Mouse (Mus musculus): ENCODE data around the gene Fosl1. TPM values are rescaled to one million over a fixed set of nuclear protein-coding genes. Genes with fewer than 3 reads are reported as not detected.
A peak's percentile ranks its signal among the peaks of the same experiment; 100 is the strongest.

Gene Fosl1
- polyA plus RNA-seq, 1 experiment from 2014 or later, result 0.54 TPM

DNA sequence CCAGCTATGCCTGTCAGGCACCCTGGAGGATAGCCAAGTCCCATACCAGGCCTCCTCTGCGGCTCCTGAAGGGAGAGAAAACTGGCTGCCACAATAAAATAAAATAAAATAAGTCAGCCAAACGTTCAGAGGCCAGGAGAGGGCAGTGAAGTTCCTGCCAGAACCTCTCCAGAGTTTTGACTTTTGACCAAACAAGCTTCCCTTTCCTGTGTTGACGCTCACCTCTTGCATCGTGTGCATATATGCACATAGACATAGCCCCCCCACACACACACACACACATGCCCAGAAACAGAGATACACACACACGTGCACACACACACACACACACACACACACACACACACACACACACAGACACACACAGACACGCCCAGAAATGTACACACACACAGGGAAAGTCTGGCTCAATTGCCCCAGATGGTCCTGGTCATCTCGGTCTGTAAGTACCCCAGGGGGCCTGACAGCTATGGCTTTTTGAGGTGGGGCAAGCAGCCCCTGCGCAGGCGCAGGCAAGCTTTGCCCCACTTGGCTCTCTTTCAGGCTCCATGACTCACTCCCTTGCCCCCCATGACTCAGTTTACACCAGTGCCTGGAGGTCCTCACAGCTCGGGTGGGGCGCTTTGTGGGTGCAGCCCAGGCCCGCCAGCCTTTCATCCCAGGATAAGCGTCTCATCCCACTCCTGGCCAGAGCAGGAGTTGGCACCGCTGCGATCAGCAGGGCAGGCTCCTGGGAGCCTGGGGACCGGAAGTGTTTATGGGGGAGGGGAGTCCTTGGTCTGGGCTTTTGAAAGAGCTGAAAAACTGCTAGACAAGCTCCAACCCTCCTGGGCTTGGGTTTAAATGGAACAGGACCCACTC is 14.1 kb upstream of the Fosl1 start:
- Histone ChIP-seq H3K36me3 (ENCODE audit: insufficient read depth, low read length) (no peaks in the 10 kb centered on the region), H3K9me3 (ENCODE audit: low read length) (no peaks in the 10 kb centered on the region), H3K4me1 (ENCODE audit: insufficient read depth, low read length) (peaks cover 15% of the 10 kb centered on the region), H3K27ac (ENCODE audit: low read length) (peak overlapping the region; percentile 77), H3K4me2 (replicated peaks; ENCODE audit: low read depth, low read length) (peak overlapping the region; percentile 73), H3K4me3 (ENCODE audit: low read length) (peak overlapping the region; percentile 42), H3K27me3 (ENCODE audit: insufficient read depth, low read length) (no peaks in the 10 kb centered on the region), H3K9ac (replicated peaks; ENCODE audit: low read length) (peak overlapping the region; percentile 67)
- peak; percentile 73; the same call in 1 of the 2 replicates for ATAC-seq (ENCODE audit: low FRiP score, low TSS enrichment)
- WGBS, result 6% methylated on average over 16 of the region's 16 CpGs

DNA sequence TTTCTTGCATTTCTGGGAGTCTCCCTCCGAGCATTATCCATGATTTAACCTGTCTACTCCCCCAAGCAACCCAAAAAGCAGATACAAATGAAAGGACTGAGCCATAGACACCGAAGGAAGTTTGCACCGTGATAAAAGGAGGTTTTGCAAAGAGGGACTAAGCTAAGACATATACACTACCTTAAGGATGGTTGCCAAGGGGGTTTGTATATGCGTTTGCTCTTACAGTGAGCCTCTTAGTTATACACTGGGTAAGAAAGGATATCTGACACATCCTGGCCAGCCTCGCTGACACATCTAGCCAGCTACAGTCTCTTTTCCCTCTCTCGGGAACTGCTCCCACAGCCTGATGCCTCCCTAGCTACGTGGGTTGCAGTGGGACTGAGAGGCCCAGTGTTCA is 13.4 kb upstream of the Fosl1 start:
- ATAC-seq (ENCODE audit: low FRiP score, low TSS enrichment), result no peak
- 65% methylated on average over 7 of the region's 7 CpGs for WGBS

DNA sequence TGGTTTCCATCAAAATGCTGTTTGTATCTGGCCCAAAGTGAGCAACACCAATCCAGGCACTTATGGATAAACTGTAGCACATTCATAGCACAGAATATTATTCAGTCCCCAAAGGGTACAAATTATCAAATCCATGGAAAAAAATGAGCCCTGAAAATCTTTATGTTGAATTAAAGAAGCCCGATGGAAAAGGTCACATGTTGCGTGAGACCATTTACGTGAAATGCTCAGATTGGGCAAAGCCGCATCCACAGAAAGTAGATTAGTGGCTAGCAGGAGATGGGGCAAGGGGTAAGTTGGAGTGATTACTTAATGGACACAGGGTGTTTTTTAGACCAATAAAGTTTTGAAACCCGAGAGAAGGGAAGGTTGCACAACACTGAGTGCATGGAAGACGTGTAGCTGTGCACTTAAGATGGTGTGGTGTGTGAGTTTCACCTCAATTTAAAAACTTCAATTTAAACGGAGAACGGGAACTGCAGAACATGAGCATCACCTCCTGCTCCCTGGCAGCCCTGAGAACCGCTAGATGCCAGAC is 2.9 kb upstream of the Fosl1 start:
- Histone ChIP-seq H3K9ac (replicated peaks; ENCODE audit: low read length) (no peak overlapping the region), H3K27me3 (ENCODE audit: insufficient read depth, low read length) (peaks cover 29% of the 10 kb centered on the region), H3K4me2 (replicated peaks; ENCODE audit: low read depth, low read length) (no peak overlapping the region), H3K9me3 (ENCODE audit: low read length) (peaks cover 5% of the 10 kb centered on the region), H3K27ac (ENCODE audit: low read length) (no peak overlapping the region), H3K36me3 (ENCODE audit: insufficient read depth, low read length) (no peaks in the 10 kb centered on the region), H3K4me3 (ENCODE audit: low read length) (no peak overlapping the region), H3K4me1 (ENCODE audit: insufficient read depth, low read length) (peaks cover 24% of the 10 kb centered on the region)
- WGBS, result 58% methylated on average over 9 of the region's 9 CpGs
- ATAC-seq (ENCODE audit: low FRiP score, low TSS enrichment), result no peak

More for the DNA sequence above, 13.4 kb upstream of the Fosl1 start:
- no peaks in the 10 kb centered on the region for H3K27me3 ChIP-seq (ENCODE audit: insufficient read depth, low read length)
- H3K9me3 ChIP-seq (ENCODE audit: low read length), result no peaks in the 10 kb centered on the region
- peak overlapping the region; percentile 67; the same call in 1 of the 2 replicates for H3K9ac ChIP-seq (replicated peaks; ENCODE audit: low read length)
- H3K4me2 ChIP-seq (replicated peaks; ENCODE audit: low read depth, low read length), result peak overlapping the region; percentile 73
- peak overlapping the region; percentile 77; the same call in 1 of the 2 replicates for H3K27ac ChIP-seq (ENCODE audit: low read length)
- no peak overlapping the region for H3K4me3 ChIP-seq (ENCODE audit: low read length)
- H3K4me1 ChIP-seq (ENCODE audit: insufficient read depth, low read length), result peaks cover 15% of the 10 kb centered on the region
- no peaks in the 10 kb centered on the region for H3K36me3 ChIP-seq (ENCODE audit: insufficient read depth, low read length)

DNA sequence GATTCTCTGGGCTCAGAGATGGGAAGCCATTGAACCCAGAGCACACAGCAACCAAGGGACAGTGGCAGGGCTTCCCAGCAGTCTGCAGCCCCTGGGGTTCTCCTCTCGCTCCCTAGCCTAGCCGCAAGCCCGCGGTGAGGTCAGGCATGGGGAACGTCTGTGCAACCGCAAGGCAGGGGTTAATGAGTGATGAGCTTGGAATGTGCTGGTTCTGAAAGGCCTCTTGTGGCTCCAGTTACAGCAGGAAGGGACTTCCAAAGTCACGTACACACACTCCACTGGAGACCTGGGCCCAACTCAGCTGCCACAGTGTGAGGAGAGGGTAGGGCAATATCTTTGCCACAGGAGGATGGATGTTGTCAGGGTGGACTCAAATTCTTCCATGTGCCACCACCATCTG is 2.4 kb upstream of the Fosl1 start:
- H3K9me3 ChIP-seq (ENCODE audit: low read length), result peaks cover 5% of the 10 kb centered on the region
- no peak overlapping the region for H3K4me2 ChIP-seq (replicated peaks; ENCODE audit: low read depth, low read length)
- H3K36me3 ChIP-seq (ENCODE audit: insufficient read depth, low read length), result no peaks in the 10 kb centered on the region
- no peak overlapping the region for H3K27ac ChIP-seq (ENCODE audit: low read length)
- H3K4me3 ChIP-seq (ENCODE audit: low read length), result no peak overlapping the region
- H3K9ac ChIP-seq (replicated peaks; ENCODE audit: low read length), result no peak overlapping the region
- peaks cover 24% of the 10 kb centered on the region for H3K4me1 ChIP-seq (ENCODE audit: insufficient read depth, low read length)
- WGBS, result 14% methylated on average over 7 of the region's 7 CpGs
- 0 out of 2 replicates have a peak, but pooled peaks have one; percentile 52 for ATAC-seq (ENCODE audit: low FRiP score, low TSS enrichment)
- peaks cover 35% of the 10 kb centered on the region for H3K27me3 ChIP-seq (ENCODE audit: insufficient read depth, low read length)

DNA sequence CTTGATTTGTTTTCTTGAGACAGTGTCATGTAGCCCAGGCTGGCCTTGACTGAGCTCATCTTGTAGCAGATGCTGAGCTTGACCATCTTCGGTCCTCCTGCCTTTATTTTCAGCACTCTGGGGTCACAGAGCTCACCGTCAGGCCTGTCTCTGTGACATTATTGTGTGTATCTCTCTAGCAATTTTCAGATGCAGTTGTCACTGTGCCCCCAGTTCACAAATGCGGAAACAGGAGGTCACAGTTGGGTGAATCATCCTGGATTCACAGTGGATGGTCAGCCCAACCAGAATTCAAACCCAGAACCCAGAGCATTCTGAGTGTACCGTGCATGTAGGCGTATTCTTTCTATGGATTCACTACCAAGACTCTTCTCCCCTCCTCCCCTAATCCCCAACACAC is 1.6 kb upstream of the Fosl1 start:
- whole genome bisulfite sequencing, result 86% methylated on average over 5 of the region's 5 CpGs
- H3K27me3 ChIP-seq (ENCODE audit: insufficient read depth, low read length), result peaks cover 35% of the 10 kb centered on the region
- no peak for ATAC-seq (ENCODE audit: low FRiP score, low TSS enrichment)

DNA sequence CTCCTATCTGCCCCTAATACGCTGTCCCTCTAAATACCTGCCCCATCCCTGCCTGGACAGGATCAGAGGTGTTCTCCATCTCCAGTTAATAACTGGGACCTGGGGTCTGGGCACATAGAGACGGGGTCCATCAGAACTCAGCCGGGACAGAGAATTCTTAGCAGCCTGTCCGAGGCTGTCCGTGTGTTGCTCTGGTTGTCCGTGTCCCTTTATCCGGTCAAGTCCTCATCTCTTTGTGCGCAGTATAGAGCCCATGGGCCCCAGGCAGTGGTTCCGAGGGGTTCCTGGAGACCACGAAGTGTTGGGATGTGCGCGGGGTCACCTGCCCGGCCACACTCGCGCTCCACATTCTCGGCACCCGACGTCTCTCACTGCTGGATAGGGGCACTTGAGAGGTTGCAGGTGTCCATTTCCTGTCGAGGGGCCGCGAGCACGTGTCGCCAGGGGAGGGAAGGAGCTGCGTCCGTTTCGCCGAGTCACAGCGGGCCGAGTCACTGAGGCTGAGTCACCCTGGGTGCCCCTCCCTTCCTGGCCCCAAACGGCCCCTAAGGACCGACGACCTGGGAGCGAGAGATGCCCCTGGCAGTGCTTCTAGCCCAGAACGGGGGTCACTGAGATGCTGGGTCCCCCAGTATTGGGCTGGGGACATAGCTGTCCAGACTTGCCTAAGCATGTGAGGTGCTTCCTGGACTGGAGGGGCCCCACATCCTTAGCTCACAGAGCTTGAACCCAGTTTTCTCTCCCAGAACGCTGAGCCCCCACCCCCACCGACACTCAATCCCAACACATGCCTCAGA is 1.2 kb downstream of the Fosl1 start:
- Histone ChIP-seq H3K4me1 (ENCODE audit: insufficient read depth, low read length) (peaks cover 24% of the 10 kb centered on the region), H3K36me3 (ENCODE audit: insufficient read depth, low read length) (no peaks in the 10 kb centered on the region), H3K4me2 (replicated peaks; ENCODE audit: low read depth, low read length) (peak overlapping the region; percentile 99), H3K9ac (replicated peaks; ENCODE audit: low read length) (peak overlapping the region; percentile 58; the same call in 1 of the 2 replicates), H3K9me3 (ENCODE audit: low read length) (no peaks in the 10 kb centered on the region; the same call in 1 of the 2 replicates), H3K27ac (ENCODE audit: low read length) (no peak overlapping the region), H3K27me3 (ENCODE audit: insufficient read depth, low read length) (peaks cover 35% of the 10 kb centered on the region), H3K4me3 (ENCODE audit: low read length) (peak overlapping the region; percentile 63)
- ATAC-seq (ENCODE audit: low FRiP score, low TSS enrichment), result peak; percentile 18; the same call in 1 of the 2 replicates
- WGBS, result 6% methylated on average over 36 of the region's 36 CpGs

More for the DNA sequence above, 1.6 kb upstream of the Fosl1 start:
- Histone ChIP-seq H3K36me3 (ENCODE audit: insufficient read depth, low read length) (no peaks in the 10 kb centered on the region), H3K4me2 (replicated peaks; ENCODE audit: low read depth, low read length) (no peak overlapping the region), H3K4me3 (ENCODE audit: low read length) (no peak overlapping the region), H3K9ac (replicated peaks; ENCODE audit: low read length) (no peak overlapping the region), H3K27ac (ENCODE audit: low read length) (no peak overlapping the region), H3K4me1 (ENCODE audit: insufficient read depth, low read length) (peaks cover 24% of the 10 kb centered on the region), H3K9me3 (ENCODE audit: low read length) (no peaks in the 10 kb centered on the region; the same call in 1 of the 2 replicates)

DNA sequence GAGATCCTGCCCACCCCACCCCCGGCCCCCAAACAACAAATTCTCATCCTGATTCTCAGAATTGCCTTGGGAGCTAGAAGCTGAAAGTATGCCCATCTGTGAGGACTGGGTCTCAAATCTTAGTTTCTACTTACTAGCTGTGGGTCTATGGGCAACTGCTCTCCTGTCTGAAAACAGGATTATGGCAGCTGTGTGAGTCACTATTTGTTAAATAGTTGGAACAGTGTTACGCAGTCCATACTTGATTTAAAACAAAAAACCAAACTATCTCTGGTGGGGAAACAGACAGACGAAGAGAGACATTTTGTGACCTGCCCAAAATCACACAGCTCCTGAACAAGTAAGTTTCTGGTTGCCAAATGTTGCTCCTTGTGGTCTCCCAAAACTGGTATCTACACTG is 2.3 kb downstream of the Fosl1 start:
- H3K9me3 ChIP-seq (ENCODE audit: low read length), result no peaks in the 10 kb centered on the region; the same call in 1 of the 2 replicates
- WGBS, result 85% methylated on average over 3 of the region's 3 CpGs
- H3K27ac ChIP-seq (ENCODE audit: low read length), result no peak overlapping the region
- no peaks in the 10 kb centered on the region for H3K36me3 ChIP-seq (ENCODE audit: insufficient read depth, low read length)
- peaks cover 21% of the 10 kb centered on the region for H3K4me1 ChIP-seq (ENCODE audit: insufficient read depth, low read length)
- peaks cover 35% of the 10 kb centered on the region for H3K27me3 ChIP-seq (ENCODE audit: insufficient read depth, low read length)
- no peak overlapping the region for H3K9ac ChIP-seq (replicated peaks; ENCODE audit: low read length)
- H3K4me3 ChIP-seq (ENCODE audit: low read length), result no peak overlapping the region
- no peak overlapping the region for H3K4me2 ChIP-seq (replicated peaks; ENCODE audit: low read depth, low read length)
- ATAC-seq (ENCODE audit: low FRiP score, low TSS enrichment), result no peak

DNA sequence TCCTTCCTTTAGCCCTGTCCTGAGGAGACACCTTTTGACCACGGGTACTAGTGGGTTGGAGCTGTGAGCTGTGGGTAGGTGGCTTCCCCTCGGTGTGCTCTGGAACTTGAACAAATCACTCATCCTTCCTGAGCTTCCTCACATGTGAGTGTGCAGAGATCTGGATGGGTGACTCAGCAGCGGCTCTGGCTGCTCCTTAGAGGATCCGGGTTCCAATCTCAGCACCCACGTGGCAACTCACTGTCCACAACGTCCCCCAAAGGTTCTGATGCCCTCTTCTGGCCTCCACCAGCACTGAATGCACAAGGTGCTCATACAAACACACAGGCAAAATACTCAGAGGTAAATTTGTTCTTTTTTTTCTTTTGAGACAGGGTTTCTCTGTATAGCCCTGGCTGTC is 4.4 kb downstream of the Fosl1 start:
- Histone ChIP-seq H3K9ac (replicated peaks; ENCODE audit: low read length) (no peak overlapping the region), H3K4me2 (replicated peaks; ENCODE audit: low read depth, low read length) (no peak overlapping the region), H3K27ac (ENCODE audit: low read length) (no peak overlapping the region), H3K9me3 (ENCODE audit: low read length) (no peaks in the 10 kb centered on the region; the same call in 1 of the 2 replicates), H3K36me3 (ENCODE audit: insufficient read depth, low read length) (no peaks in the 10 kb centered on the region), H3K27me3 (ENCODE audit: insufficient read depth, low read length) (peaks cover 31% of the 10 kb centered on the region), H3K4me1 (ENCODE audit: insufficient read depth, low read length) (peaks cover 36% of the 10 kb centered on the region), H3K4me3 (ENCODE audit: low read length) (no peak overlapping the region)
- no peak for ATAC-seq (ENCODE audit: low FRiP score, low TSS enrichment)
- WGBS, result 82% methylated on average over 6 of the region's 6 CpGs

DNA sequence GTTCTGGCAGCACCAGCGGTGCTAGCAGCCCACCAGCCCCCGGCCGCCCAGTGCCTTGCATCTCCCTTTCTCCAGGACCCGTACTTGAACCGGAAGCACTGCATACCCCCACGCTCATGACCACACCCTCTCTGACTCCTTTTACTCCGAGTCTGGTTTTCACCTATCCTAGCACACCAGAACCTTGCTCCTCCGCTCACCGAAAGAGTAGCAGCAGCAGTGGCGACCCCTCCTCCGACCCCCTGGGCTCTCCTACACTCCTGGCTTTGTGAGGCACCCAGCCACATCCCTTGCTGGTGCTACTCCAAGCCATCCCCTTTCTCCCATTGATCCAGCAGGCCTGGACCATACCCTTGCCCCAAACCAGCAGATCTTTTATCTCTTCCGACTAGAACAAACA is 7.7 kb downstream of the Fosl1 start:
- Histone ChIP-seq H3K27ac (ENCODE audit: low read length) (no peak overlapping the region), H3K4me3 (ENCODE audit: low read length) (peak overlapping the region; percentile 72), H3K36me3 (ENCODE audit: insufficient read depth, low read length) (no peaks in the 10 kb centered on the region), H3K27me3 (ENCODE audit: insufficient read depth, low read length) (no peaks in the 10 kb centered on the region; the same call in 1 of the 2 replicates), H3K4me1 (ENCODE audit: insufficient read depth, low read length) (peaks cover 24% of the 10 kb centered on the region), H3K9me3 (ENCODE audit: low read length) (no peaks in the 10 kb centered on the region), H3K9ac (replicated peaks; ENCODE audit: low read length) (peak overlapping the region; percentile 83), H3K4me2 (replicated peaks; ENCODE audit: low read depth, low read length) (peak overlapping the region; percentile 90)
- WGBS, result 68% methylated on average over 12 of the region's 12 CpGs
- ATAC-seq (ENCODE audit: low FRiP score, low TSS enrichment), result no peak
